Mouse (Mus musculus): Measurements from ENCODE around the gene Sycp3. TPM values are rescaled to one million over a fixed set of nuclear protein-coding genes. Genes with fewer than 3 reads are reported as not detected.

Gene Sycp3
- not detected for polyA plus RNA-seq (2015; fragmentation: Illumina TruSeq; extraction: RNeasy Lipid Tissue Mini Kit (QIAGEN cat#74804); ENCODE audit: insufficient read depth, low replicate concordance)

GRCm38 (mm10) chr10:88459502-88459992 lies at the start of gene Sycp3:
Sycp3 (plus strand) TSS chr10:88459569.

GRCm38 (mm10) chr10:88503421-88504314 lies 44.3 kb downstream of the Sycp3 start, which contains the start of gene Chpt1:
Chpt1 (minus strand) TSS chr10:88504073.

Other genes with a start within 250 kb of the Sycp3 start
- 22.5 TPM for gene Dram1, start 80.5 kb upstream of the Sycp3 start, polyA plus RNA-seq (2015; fragmentation: Illumina TruSeq; extraction: RNeasy Lipid Tissue Mini Kit (QIAGEN cat#74804); ENCODE audit: insufficient read depth, low replicate concordance)
- gene Gnptab, start 80.4 kb upstream of the Sycp3 start, polyA plus RNA-seq (2015; fragmentation: Illumina TruSeq; extraction: RNeasy Lipid Tissue Mini Kit (QIAGEN cat#74804); ENCODE audit: insufficient read depth, low replicate concordance) = 48.4 TPM
- 18.7 TPM for gene Chpt1, start 44.5 kb downstream of the Sycp3 start, polyA plus RNA-seq (2015; fragmentation: Illumina TruSeq; extraction: RNeasy Lipid Tissue Mini Kit (QIAGEN cat#74804); ENCODE audit: insufficient read depth, low replicate concordance)
- gene Mybpc1, start 145.6 kb downstream of the Sycp3 start, polyA plus RNA-seq (2015; fragmentation: Illumina TruSeq; extraction: RNeasy Lipid Tissue Mini Kit (QIAGEN cat#74804); ENCODE audit: insufficient read depth, low replicate concordance) = 7.1 TPM
- gene Spic, start 225.4 kb downstream of the Sycp3 start, polyA plus RNA-seq (2015; fragmentation: Illumina TruSeq; extraction: RNeasy Lipid Tissue Mini Kit (QIAGEN cat#74804); ENCODE audit: insufficient read depth, low replicate concordance) = 158 TPM

Measured in spleen, adult 10 weeks (tissue).